Mouse (Mus musculus): ENCODE data around the gene Nepn. TPM values are rescaled to one million over a fixed set of nuclear protein-coding genes. Genes with fewer than 3 reads are reported as not detected.

Gene Nepn
- polyA plus RNA-seq, 1 experiment from 2014 or later, result not detected

DNA sequence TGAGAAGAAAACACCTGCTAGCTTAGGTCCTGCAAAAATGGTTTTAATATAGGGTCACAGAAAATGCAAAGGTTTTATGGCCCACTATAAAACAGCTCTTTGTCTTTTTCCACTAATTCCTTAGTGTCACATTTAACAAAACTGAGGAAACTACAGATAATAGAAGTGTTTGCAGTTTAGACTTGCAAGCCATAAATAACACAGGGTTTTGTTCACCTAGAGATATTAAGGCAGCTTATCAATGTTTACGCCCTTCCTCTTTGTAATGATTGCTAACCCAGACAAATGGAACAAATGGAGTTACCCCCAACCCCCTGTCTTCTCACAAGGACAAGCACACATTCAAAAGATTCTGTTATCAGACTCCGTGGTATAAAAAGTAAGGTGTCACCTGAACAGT lies 2.4 kb downstream of the Nepn start:
- H3K4me1 ChIP-seq (ENCODE audit: insufficient read depth, low read depth, low read length), result no peaks in the 10 kb centered on the region
- H3K9ac ChIP-seq (replicated peaks; ENCODE audit: low read depth), result no peak overlapping the region
- DNase-seq (ENCODE audit: low spot score) (no peak), ATAC-seq (no peak)
- no peak overlapping the region for H3K4me3 ChIP-seq (ENCODE audit: low read depth, low read length)
- no peaks in the 10 kb centered on the region for H3K9me3 ChIP-seq (ENCODE audit: low read length)
- no peak for TF ChIP-seq EP300 (IDR thresholded peaks at IDR 0.05)
- no peak for TF ChIP-seq CTCF (IDR thresholded peaks at IDR 0.05)
- H3K27me3 ChIP-seq (replicated peaks; ENCODE audit: insufficient read depth, low read length), result no peaks in the 10 kb centered on the region
- no peaks in the 10 kb centered on the region for H3K36me3 ChIP-seq (ENCODE audit: insufficient read depth, low read length)
- 70% methylated on average over 2 of the region's 2 CpGs for WGBS
- H3K27ac ChIP-seq (ENCODE audit: low read length), result no peak overlapping the region
- H3K4me2 ChIP-seq (replicated peaks; ENCODE audit: low read depth, low read length), result no peak overlapping the region

GRCm38 (mm10) chr10:52396647-52397046 lies 7.9 kb downstream of the Nepn start:
- 81% methylated on average over 3 of the region's 3 CpGs for WGBS

DNA sequence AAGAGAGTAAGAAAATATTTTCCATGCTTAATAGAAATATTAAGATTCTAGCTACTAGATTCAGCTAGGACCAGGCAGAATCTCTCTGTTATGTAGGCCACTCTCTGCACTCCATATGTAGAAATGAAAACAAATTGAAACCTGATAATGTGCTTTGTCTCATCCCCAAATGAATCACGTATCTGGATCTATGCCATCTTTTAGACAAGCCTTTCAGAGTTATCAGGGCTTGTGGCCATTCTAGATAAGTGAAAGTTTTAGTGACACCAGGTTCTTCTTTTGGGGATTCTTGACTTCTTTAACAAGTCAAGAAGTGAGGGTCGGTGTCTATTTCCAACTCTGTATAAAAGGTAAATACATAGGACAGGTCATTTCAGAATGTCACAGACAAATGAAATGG lies 9.9 kb downstream of the Nepn start:
- ATAC-seq (no peak), DNase-seq (ENCODE audit: low spot score) (no peak)
- Histone ChIP-seq H3K27me3 (replicated peaks; ENCODE audit: insufficient read depth, low read length) (no peaks in the 10 kb centered on the region), H3K4me3 (ENCODE audit: low read depth, low read length) (no peak overlapping the region), H3K4me1 (ENCODE audit: insufficient read depth, low read depth, low read length) (no peaks in the 10 kb centered on the region), H3K9ac (replicated peaks; ENCODE audit: low read depth) (no peak overlapping the region), H3K4me2 (replicated peaks; ENCODE audit: low read depth, low read length) (no peak overlapping the region), H3K36me3 (ENCODE audit: insufficient read depth, low read length) (no peaks in the 10 kb centered on the region), H3K27ac (ENCODE audit: low read length) (no peak overlapping the region), H3K9me3 (ENCODE audit: low read length) (no peaks in the 10 kb centered on the region)
- 73% methylated on average over 2 of the region's 2 CpGs for WGBS
- TF ChIP-seq CTCF (IDR thresholded peaks at IDR 0.05) (no peak), EP300 (IDR thresholded peaks at IDR 0.05) (no peak)

More at GRCm38 (mm10) chr10:52396647-52397046, 7.9 kb downstream of the Nepn start:
- TF ChIP-seq EP300 (IDR thresholded peaks at IDR 0.05), result no peak
- TF ChIP-seq CTCF (IDR thresholded peaks at IDR 0.05), result no peak
- H3K4me3 ChIP-seq (ENCODE audit: low read depth, low read length), result no peak overlapping the region
- no peaks in the 10 kb centered on the region for H3K27me3 ChIP-seq (replicated peaks; ENCODE audit: insufficient read depth, low read length)
- H3K4me2 ChIP-seq (replicated peaks; ENCODE audit: low read depth, low read length), result no peak overlapping the region
- H3K9me3 ChIP-seq (ENCODE audit: low read length), result no peaks in the 10 kb centered on the region
- no peak for ATAC-seq
- H3K36me3 ChIP-seq (ENCODE audit: insufficient read depth, low read length), result no peaks in the 10 kb centered on the region
- H3K9ac ChIP-seq (replicated peaks; ENCODE audit: low read depth), result no peak overlapping the region
- no peaks in the 10 kb centered on the region for H3K4me1 ChIP-seq (ENCODE audit: insufficient read depth, low read depth, low read length)
- no peak for DNase-seq (ENCODE audit: low spot score)
- H3K27ac ChIP-seq (ENCODE audit: low read length), result no peak overlapping the region

DNA sequence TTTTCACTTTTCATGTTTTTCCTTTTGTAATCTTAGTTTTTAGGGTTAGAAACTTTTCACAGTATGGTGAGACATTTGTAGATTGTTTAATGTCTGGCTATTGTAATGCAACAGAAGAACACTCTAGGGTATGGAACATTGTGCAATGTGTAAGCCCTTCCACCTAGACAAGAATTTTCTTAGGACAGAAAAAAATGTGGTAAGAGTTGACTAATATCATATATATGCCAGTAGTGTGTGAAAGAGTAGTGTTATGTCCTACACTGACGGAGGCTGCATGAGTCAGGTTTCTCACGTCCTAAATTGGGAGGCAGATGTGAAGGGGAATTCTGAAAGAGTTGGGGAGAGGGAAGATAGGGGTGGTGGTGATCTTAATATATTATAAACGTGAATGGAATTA lies 10.9 kb downstream of the Nepn start:
- H3K4me2 ChIP-seq (replicated peaks; ENCODE audit: low read depth, low read length), result no peak overlapping the region
- no peak for TF ChIP-seq EP300 (IDR thresholded peaks at IDR 0.05)
- no peak for TF ChIP-seq CTCF (IDR thresholded peaks at IDR 0.05)
- no peak overlapping the region for H3K9ac ChIP-seq (replicated peaks; ENCODE audit: low read depth)
- no peak overlapping the region for H3K4me3 ChIP-seq (ENCODE audit: low read depth, low read length)
- H3K4me1 ChIP-seq (ENCODE audit: insufficient read depth, low read depth, low read length), result no peaks in the 10 kb centered on the region
- ATAC-seq (no peak), DNase-seq (ENCODE audit: low spot score) (no peak)
- no peak overlapping the region for H3K27ac ChIP-seq (ENCODE audit: low read length)
- no peaks in the 10 kb centered on the region for H3K27me3 ChIP-seq (replicated peaks; ENCODE audit: insufficient read depth, low read length)
- WGBS, result 48% methylated on average over 3 of the region's 3 CpGs
- H3K9me3 ChIP-seq (ENCODE audit: low read length), result no peaks in the 10 kb centered on the region
- H3K36me3 ChIP-seq (ENCODE audit: insufficient read depth, low read length), result no peaks in the 10 kb centered on the region

DNA sequence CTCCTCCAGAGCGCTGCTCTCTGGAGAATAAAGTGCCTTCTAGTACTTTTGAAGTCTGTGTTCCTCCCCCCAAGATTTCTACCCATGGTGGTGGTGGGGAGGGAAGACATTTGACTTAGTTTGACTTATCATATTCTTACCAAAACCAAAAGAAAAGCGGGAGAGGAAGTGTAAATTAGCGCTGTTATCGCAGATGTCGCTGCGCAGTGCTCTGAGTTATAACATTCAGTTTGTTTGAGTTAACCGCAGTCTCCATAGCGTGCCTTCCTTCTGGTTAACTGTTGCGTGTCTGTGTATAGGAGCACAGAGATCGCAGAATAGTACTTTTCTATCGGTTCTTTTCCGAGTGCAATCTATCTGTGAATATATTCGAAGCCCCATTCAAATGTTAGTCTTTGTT lies 16.4 kb downstream of the Nepn start:
- TF ChIP-seq CTCF (IDR thresholded peaks at IDR 0.05) (no peak), EP300 (IDR thresholded peaks at IDR 0.05) (no peak)
- Histone ChIP-seq H3K36me3 (ENCODE audit: insufficient read depth, low read length) (no peaks in the 10 kb centered on the region), H3K4me1 (ENCODE audit: insufficient read depth, low read depth, low read length) (no peaks in the 10 kb centered on the region), H3K4me2 (replicated peaks; ENCODE audit: low read depth, low read length) (no peak overlapping the region), H3K9me3 (ENCODE audit: low read length) (no peaks in the 10 kb centered on the region), H3K27ac (ENCODE audit: low read length) (no peak overlapping the region), H3K4me3 (ENCODE audit: low read depth, low read length) (no peak overlapping the region), H3K9ac (replicated peaks; ENCODE audit: low read depth) (no peak overlapping the region), H3K27me3 (replicated peaks; ENCODE audit: insufficient read depth, low read length) (no peaks in the 10 kb centered on the region)
- 77% methylated on average over 13 of the region's 13 CpGs for WGBS
- no peak for ATAC-seq
- DNase-seq (ENCODE audit: low spot score), result no peak

DNA sequence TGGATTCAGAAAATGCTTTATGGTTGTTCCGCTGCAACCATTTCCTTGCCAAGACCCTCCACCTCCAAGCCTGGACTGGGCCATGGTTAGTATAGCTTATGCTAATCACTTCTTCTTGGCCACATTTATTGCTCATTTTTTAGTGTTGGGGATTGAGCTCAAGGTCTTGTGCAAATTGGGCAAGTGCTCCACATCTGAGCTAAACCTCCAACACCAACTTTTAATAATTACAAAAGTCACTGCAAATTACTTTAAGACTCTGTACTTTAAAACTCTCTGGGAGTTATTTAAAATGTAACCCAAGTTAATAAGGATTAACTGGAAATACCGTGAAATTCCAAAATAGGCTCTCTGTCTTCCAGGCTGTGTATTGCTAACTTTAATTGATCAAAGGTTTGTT lies 18.8 kb downstream of the Nepn start:
- Histone ChIP-seq H3K27ac (ENCODE audit: low read length) (no peak overlapping the region), H3K4me1 (ENCODE audit: insufficient read depth, low read depth, low read length) (no peaks in the 10 kb centered on the region), H3K4me3 (ENCODE audit: low read depth, low read length) (no peak overlapping the region), H3K9me3 (ENCODE audit: low read length) (no peaks in the 10 kb centered on the region), H3K9ac (replicated peaks; ENCODE audit: low read depth) (no peak overlapping the region), H3K4me2 (replicated peaks; ENCODE audit: low read depth, low read length) (no peak overlapping the region), H3K36me3 (ENCODE audit: insufficient read depth, low read length) (no peaks in the 10 kb centered on the region), H3K27me3 (replicated peaks; ENCODE audit: insufficient read depth, low read length) (no peaks in the 10 kb centered on the region)
- ATAC-seq (no peak), DNase-seq (ENCODE audit: low spot score) (no peak)
- WGBS, result 93% methylated on average over 2 of the region's 2 CpGs
- TF ChIP-seq EP300 (IDR thresholded peaks at IDR 0.05), result no peak
- TF ChIP-seq CTCF (IDR thresholded peaks at IDR 0.05), result no peak

GRCm38 (mm10) chr10:52415020-52415419 lies 26.2 kb downstream of the Nepn start:
- no peak for DNase-seq (ENCODE audit: low spot score)
- Histone ChIP-seq H3K4me1 (ENCODE audit: insufficient read depth, low read depth, low read length) (peaks cover 3% of the 10 kb centered on the region; the same call in 1 of the 2 replicates), H3K4me2 (replicated peaks; ENCODE audit: low read depth, low read length) (no peak overlapping the region), H3K9me3 (ENCODE audit: low read length) (no peaks in the 10 kb centered on the region), H3K27me3 (replicated peaks; ENCODE audit: insufficient read depth, low read length) (no peaks in the 10 kb centered on the region), H3K27ac (ENCODE audit: low read length) (no peak overlapping the region), H3K36me3 (ENCODE audit: insufficient read depth, low read length) (no peaks in the 10 kb centered on the region), H3K4me3 (ENCODE audit: low read depth, low read length) (no peak overlapping the region), H3K9ac (replicated peaks; ENCODE audit: low read depth) (no peak overlapping the region)
- TF ChIP-seq CTCF (IDR thresholded peaks at IDR 0.05), result no peak
- no peak for TF ChIP-seq EP300 (IDR thresholded peaks at IDR 0.05)
- no peak for ATAC-seq
- 85% methylated on average over 2 of the region's 2 CpGs for WGBS
